Mouse (Mus musculus) urinary bladder, postnatal 36 days (tissue): ENCODE data around the gene Grk1.

ENCODE experiments used
- DNase-seq, 2 experiments: peaks; one replicate each; pipeline ENCODE4 v3.0.0; 2022; ENCODE audit warnings: low spot score in 2 of 2, mixed read lengths in 1 of 2

Gene Grk1

DNA sequence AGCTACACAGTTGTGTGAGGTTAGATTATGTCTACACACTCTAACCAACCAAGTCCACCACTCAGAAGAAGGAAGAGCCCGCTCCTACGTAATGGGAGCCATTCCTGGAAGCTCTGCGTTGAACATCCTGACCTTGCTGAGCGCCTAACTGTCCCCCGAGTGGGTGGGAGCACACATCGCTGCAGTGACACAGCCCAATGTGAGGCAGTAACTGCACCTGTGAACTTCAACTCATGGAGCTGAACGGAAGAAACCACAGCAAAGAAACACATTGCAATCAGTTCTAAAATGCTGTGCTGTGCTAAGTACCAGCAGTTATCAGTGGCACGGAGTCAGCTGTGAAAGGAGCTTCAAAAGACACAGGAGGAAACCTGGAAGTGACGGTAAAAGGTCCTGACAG, 23.3 kb downstream of the Grk1 start:
- DNase-seq: no peak

GRCm38 (mm10) chr8:13430412-13430811, 25.5 kb downstream of the Grk1 start:
- no peak for DNase-seq

GRCm38 (mm10) chr8:13430866-13431265, 26.0 kb downstream of the Grk1 start:
- DNase-seq: no peak

DNA sequence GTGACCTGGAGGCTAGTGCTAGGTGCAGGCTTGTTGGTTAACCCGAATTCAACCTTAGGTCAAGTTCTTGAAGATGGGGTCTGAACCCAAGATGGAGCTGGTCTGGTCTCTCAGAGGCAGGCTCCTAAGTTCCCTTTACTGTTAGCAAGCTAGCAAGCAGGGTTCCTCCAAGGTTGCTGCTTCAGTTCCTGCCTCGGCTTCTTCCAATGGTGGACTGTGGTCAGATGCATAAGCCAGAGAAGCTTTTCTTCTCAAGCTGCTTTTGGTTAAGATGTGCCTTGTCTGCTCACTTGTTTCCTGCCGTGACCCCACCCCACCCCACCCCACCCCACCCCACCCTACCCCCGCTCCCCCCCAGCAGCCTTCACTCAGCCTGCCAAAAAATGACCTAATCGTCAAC, 28.2 kb downstream of the Grk1 start:
- DNase-seq: no peak

- DNase-seq: no peak
Measured at GRCm38 (mm10) chr8:13434889-13435288, 30.0 kb downstream of the Grk1 start, which contains the start of gene Tmem255b. TSS of gene Tmem255b (plus strand) at chr8:13435189.

- no peak for DNase-seq
Measured at GRCm38 (mm10) chr8:13436052-13436451, 31.2 kb downstream of the Grk1 start.

DNA sequence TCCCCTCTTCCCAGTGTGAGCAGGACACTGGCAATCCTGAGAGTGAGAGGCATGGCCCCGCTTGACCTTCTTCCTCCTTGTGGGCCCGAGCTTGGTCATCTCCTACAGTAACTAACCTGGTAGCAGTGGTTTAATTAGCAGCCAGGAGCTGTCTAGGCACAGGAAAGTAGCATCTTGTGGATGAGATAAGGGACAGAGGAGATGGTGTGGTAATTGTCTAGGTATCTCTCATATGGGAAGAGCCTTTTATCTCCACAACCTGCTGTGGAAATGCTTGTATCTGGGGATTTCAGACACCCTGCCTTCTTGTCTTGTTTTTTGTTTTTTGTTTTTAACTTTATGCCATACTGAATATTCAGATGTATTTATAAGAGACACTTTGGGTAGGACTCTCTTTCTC, 32.6 kb downstream of the Grk1 start:
- DNase-seq: no peak

GRCm38 (mm10) chr8:13442152-13442551, 37.3 kb downstream of the Grk1 start:
- no peak for DNase-seq

GRCm38 (mm10) chr8:13446456-13446855, 41.6 kb downstream of the Grk1 start:
- DNase-seq: no peak

- no peak for DNase-seq
Measured at GRCm38 (mm10) chr8:13448145-13448544, 43.3 kb downstream of the Grk1 start.

DNA sequence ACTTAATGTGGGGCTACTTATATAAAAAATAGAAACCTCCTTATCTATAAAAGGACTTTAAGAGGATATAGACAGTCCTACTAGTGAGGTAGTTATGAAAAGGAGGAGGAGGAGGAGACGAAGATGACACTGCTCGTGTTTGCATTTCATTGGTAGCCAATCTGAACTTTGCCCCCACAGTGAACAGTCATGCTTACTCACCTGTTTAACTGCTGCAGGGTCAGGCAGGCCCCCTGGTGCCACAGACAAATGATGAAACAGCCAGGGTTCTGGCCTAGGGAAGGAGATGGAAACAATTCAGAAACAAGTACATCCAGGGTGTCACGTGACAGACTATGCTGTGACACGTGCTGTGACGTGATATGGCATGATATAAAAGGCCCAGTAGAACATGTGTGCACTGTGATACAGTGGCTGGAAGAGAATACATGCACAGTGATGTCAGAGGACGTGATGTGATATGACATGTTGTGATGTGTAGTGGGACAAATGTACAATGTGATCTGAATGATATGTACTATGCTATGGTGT, 46.9 kb downstream of the Grk1 start:
- DNase-seq: no peak

- no peak for DNase-seq
Measured at GRCm38 (mm10) chr8:13454341-13455113, 49.6 kb downstream of the Grk1 start.

GRCm38 (mm10) chr8:13455295-13455694, 50.4 kb downstream of the Grk1 start:
- peak; percentile 58 to 71 for DNase-seq

- DNase-seq: no peak
Measured at GRCm38 (mm10) chr8:13459431-13459830, 54.5 kb downstream of the Grk1 start.

DNA sequence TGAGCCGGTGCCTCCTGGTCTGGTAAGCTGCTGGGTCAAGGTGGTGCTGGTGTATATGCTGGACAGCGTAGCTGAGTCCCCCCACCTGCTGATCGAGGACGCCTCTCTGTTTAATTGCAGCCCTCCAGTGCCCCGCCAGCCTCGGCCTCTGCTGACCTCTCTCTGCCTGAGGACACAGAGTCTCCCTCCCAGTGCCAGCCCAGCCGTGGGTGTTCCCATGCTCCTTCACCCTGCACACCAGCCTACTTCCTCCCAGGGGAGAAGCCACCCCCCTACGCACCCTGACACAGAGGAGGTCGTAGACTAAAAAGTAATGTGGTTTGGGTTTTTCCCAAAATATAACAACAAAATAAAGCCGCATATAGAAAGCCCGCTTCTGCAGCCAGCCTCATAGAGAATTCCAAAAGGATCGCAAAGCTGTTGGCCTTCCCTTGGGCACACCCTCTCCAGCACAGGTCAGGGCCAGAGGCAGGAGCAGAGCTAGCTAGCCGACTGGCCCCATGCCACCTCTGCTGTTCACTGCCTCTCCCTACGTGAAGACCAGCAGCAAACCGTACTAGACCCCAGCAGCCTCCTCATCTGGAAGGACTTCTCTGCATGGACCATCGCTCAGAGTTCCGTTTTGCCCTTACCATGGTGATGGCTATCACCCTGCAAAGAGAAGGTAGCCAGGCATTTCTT, 56.3 kb downstream of the Grk1 start:
- no peak for DNase-seq

DNA sequence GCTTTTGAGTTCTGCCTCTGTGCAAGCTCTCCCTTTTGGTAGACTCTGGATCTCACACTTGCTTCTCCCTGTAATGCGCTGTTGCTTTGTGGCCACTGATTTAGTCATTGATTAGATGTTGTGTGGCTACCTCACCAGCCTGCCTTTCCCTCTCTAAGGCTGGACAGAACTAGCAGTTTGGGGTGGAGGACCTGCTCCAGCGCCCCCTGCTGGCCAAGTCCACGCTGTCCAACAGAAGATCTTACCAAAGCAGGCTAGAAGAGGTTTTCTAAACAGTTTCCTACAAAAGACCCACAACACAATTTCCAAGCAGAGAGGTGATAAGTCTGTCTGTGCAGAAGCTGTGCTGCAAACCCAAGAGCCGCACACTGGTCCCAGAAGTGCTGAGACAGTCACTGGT, 57.0 kb downstream of the Grk1 start:
- DNase-seq: peak; percentile 59 to 74

DNA sequence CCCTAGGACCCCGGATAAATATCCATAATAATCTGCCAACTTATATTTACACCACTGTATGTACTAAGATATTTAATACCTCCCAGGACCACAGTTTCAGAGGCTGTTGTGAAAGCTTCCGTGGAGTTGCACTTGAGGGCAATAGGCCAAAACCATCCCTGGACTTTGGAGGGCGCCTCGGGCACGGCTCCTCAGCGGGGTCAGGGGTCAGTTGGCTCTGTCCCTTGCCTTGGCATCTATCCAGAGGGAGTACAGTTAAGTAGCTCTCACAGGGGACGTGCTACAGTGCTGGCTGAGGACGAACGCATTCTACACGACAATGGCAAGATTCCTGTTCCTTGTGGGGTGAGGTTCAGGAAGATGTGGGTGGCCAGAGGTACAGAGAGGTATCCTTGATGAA, 57.5 kb downstream of the Grk1 start:
- DNase-seq: peak in 1 of 2 experiments; percentile 76

- DNase-seq: no peak
Measured at GRCm38 (mm10) chr8:13465324-13465723, 60.4 kb downstream of the Grk1 start.

- DNase-seq: no peak
Measured at GRCm38 (mm10) chr8:13466989-13467388, 62.1 kb downstream of the Grk1 start.

- no peak for DNase-seq
Measured at GRCm38 (mm10) chr8:13468737-13469136, 63.9 kb downstream of the Grk1 start.

- DNase-seq: no peak
Measured at GRCm38 (mm10) chr8:13471484-13471883, 66.6 kb downstream of the Grk1 start.
